Mouse (Mus musculus) frontal cortex, postnatal 25 days (tissue): ENCODE data around the gene Dcpp2.
A peak's percentile ranks its signal among the peaks of the same experiment; 100 is the strongest.
"Not testable (repeated sequence)": the region's sequence is repeated elsewhere in the genome, so short reads cannot be mapped to it uniquely, and the experiment has no call there.

Source experiments
- DNase-seq, 2 experiments: peaks; one replicate each; pipeline ENCODE4 v3.0.0; 2022; ENCODE audit warnings: low spot score in 2 of 2

The Dcpp2 gene

DNA sequence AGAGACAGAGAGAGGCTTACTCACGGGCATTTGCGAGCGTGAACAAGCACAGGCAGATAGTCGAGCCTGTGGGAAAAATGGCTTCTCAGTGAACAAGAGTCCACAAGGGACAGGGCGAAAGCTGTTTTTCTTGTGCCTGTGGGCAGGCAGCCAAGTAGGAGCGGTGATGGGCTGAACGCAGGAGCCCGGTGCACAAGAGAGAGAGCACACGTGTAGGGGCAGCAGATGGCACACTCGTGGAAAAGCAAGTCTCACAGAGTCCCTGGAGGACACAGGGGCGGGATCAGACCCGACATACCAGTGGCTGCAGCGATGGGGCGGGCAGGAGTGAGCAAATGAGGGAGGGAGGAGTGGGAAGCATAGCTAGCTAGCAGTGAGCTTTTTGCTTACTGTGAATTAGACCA is 44.4 kb downstream of the Dcpp2 start:
- DNase-seq: peak; percentile 16 to 28

DNA sequence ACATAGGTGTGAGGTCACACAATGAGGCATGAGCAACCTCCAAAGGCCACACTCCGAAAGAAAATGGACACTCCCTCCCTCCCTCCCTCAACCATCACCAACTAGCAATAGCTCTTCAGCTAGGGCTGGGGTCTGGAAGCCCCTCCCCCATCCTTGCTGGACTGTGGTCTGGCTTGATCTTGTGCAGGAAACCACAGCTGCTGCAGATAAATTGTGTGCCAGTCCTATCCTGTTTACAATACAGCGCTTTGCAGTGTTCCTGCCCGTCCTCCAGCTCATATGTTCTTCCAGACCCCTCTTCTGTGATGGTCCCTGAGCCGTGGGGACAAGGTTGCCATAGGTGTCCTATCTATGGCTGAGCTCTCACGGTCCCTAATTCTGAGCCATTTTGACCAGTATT is 50.5 kb downstream of the Dcpp2 start:
- DNase-seq: no peak

DNA sequence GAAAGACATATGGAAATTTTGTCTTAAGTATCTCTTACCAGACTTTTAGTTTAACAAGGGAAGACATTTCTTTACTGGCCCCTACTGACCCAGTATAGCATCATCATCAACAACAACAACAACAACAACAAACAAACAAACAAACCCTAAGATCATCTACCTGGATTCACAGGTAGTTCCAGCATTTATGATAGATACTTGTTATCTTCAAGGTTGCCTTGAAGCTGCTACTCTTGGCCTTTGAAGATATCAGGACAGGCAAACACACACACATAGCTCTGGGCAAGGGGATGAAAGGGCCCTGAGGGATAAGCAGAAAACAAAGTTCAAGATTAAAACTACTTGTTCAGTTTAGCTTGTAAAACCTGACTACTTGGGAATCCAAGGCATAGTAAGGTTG is 60.7 kb downstream of the Dcpp2 start, which contains the start of gene Sbp:
Sbp (plus strand) TSS at position 301 of the 400 bp plus-strand sequence.
- no peak for DNase-seq

DNA sequence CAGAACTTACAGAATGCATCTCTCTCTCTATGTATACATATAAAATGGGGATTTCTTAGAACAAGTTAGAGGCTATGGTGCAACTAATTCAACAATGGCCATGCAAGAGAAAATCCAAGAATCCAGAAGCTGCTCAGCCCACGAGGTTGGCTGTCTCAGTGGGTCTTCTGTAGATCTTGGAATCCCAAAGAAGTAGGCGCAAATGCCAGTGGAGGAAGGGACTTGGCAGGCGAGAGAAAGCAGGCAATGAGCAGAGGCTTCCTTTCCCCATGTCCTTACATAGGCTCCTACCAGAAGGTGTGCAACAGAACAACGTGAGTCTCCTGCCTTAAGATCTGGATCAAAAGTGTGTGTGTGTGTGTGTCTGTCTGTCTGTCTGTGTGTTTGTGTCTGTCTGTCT is 66.8 kb downstream of the Dcpp2 start:
- DNase-seq: not testable (repeated sequence)

- DNase-seq: no peak
Observed at GRCm38 (mm10) chr17:23949068-23949467, 68.4 kb downstream of the Dcpp2 start.
